Mouse (Mus musculus): ENCODE results near the gene Cpsf6.

GRCm38 (mm10) chr10:117406843-117407733 is 27.3 kb upstream of the Cpsf6 start:
- TF ChIP-seq CTCF (IDR thresholded peaks at IDR 0.05; ENCODE audit: insufficient read depth, low read depth, low read length), result no peak
- no peak for TF ChIP-seq POLR2A (IDR thresholded peaks at IDR 0.05; ENCODE audit: insufficient read depth, low read depth, low read length)
